Mouse (Mus musculus): ENCODE measurements around the gene Zbtb32. TPM values are rescaled to one million over a fixed set of nuclear protein-coding genes. Genes with fewer than 3 reads are reported as not detected.
A peak's percentile ranks its signal among the peaks of the same experiment; 100 is the strongest.

Zbtb32 gene
- polyA plus RNA-seq, 1 experiment from 2014 or later: 0.21 TPM

GRCm38 (mm10) chr7:30594510-30595024 is 4.1 kb downstream of the Zbtb32 start:
- Histone ChIP-seq H3K27me3 (ENCODE audit: insufficient read depth, poor library complexity, severe bottlenecking) (no peaks in the 10 kb centered on the region), H3K9me3 (no peaks in the 10 kb centered on the region), H3K4me3 (no peak overlapping the region), H3K36me3 (no peaks in the 10 kb centered on the region), H3K4me1 (replicated peaks) (peaks cover 21% of the 10 kb centered on the region), H3K27ac (no peak overlapping the region)
- 70% methylated on average over 4 of the region's 4 CpGs for WGBS
- DNase-seq (ENCODE audit: low spot score): no peak

DNA sequence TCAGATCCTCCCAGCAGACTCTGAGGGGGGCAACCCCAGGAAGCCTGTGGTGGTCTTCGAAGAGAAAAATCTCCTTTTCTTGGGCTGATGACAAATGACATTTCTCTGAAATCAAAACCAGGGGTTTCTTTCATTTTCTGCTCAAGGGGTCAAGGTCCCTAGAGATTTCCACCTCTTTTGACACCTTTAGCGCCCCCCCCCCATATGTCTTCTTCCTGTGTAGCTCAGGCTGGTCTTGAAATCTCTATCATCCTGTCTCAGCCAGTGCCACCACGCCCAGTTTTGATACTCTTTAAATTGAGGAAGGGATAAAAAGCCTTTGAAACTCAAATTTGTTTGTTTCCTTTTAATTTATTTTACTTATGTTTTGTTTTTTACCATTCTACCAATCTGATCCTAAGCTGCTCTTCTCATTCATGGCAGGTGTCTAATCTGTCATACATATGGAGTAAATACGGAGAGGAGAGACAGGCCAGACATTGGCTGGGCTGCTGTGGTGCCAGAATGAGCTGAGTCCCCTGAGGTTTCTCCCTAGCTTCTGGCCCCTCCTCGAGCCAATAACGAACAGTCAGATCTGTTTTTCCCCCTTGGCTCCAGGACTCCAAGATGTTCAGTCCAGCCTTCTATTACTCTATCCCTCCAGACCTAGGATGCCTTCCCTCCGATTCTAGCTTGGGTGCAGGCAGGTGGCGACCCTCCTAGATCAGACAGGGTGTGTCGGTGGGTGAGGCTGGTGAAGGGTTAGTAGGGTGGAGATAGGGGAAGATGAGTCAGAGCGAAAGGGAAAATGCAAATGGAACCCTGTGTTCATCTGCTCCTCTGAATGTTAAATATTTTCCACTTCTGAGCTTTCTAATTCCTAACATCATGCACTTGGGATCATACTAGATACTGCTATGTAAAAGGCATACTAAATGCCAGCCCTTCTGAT is 4.9 kb downstream of the Zbtb32 start:
- no peaks in the 10 kb centered on the region for H3K36me3 ChIP-seq
- no peaks in the 10 kb centered on the region for H3K9me3 ChIP-seq
- no peak overlapping the region for H3K4me3 ChIP-seq
- no peaks in the 10 kb centered on the region for H3K27me3 ChIP-seq (ENCODE audit: insufficient read depth, poor library complexity, severe bottlenecking)
- H3K4me1 ChIP-seq (replicated peaks): peaks cover 19% of the 10 kb centered on the region
- WGBS: 79% methylated on average over 10 of the region's 10 CpGs
- DNase-seq (ENCODE audit: low spot score): no peak
- no peak overlapping the region for H3K27ac ChIP-seq

GRCm38 (mm10) chr7:30592772-30593423 is 5.8 kb downstream of the Zbtb32 start:
- Histone ChIP-seq H3K27ac (no peak overlapping the region), H3K4me3 (no peak overlapping the region), H3K4me1 (replicated peaks) (peaks cover 23% of the 10 kb centered on the region), H3K36me3 (no peaks in the 10 kb centered on the region), H3K27me3 (ENCODE audit: insufficient read depth, poor library complexity, severe bottlenecking) (no peaks in the 10 kb centered on the region), H3K9me3 (no peaks in the 10 kb centered on the region)
- WGBS: 56% methylated on average over 5 of the region's 5 CpGs
- DNase-seq (ENCODE audit: low spot score): no peak

DNA sequence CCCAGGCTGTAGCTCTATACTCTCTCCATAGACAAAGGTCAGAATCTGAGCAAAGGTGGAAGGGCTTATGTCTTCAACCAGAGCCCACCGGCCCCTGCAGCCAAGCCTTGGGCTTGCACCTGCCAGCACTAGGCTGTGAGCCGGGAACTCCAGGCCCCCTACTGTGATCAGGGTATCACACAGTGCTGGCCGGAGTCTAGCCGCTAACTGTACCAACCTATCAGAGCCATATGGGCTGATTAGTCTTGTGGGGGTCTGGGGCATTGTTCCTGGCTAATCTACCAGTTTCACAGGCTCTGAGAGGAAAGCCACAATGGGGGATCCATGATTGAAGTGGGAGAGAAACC is 7.1 kb downstream of the Zbtb32 start:
- H3K27ac ChIP-seq: peak overlapping the region; percentile 23; the same call in 1 of the 2 replicates
- WGBS: 52% methylated on average over 4 of the region's 4 CpGs
- DNase-seq (ENCODE audit: low spot score): no peak
- H3K27me3 ChIP-seq (ENCODE audit: insufficient read depth, poor library complexity, severe bottlenecking): no peaks in the 10 kb centered on the region
- H3K9me3 ChIP-seq: no peaks in the 10 kb centered on the region
- peaks cover 36% of the 10 kb centered on the region for H3K4me1 ChIP-seq (replicated peaks)
- H3K4me3 ChIP-seq: no peak overlapping the region
- peaks cover 5% of the 10 kb centered on the region for H3K36me3 ChIP-seq

- Histone ChIP-seq H3K4me1 (replicated peaks) (peaks cover 39% of the 10 kb centered on the region), H3K36me3 (peaks cover 10% of the 10 kb centered on the region), H3K27ac (peak overlapping the region; percentile 23; the same call in 1 of the 2 replicates), H3K27me3 (ENCODE audit: insufficient read depth, poor library complexity, severe bottlenecking) (no peaks in the 10 kb centered on the region), H3K4me3 (no peak overlapping the region), H3K9me3 (no peaks in the 10 kb centered on the region)
- 84% methylated on average over 9 of the region's 9 CpGs for WGBS
- DNase-seq (ENCODE audit: low spot score): no peak
Observed at GRCm38 (mm10) chr7:30590927-30591604, 7.6 kb downstream of the Zbtb32 start.

- Histone ChIP-seq H3K9me3 (no peaks in the 10 kb centered on the region), H3K27me3 (ENCODE audit: insufficient read depth, poor library complexity, severe bottlenecking) (no peaks in the 10 kb centered on the region), H3K27ac (peak overlapping the region; percentile 99), H3K4me3 (peak overlapping the region; percentile 99), H3K4me1 (replicated peaks) (peaks cover 33% of the 10 kb centered on the region), H3K36me3 (peaks cover 24% of the 10 kb centered on the region)
- WGBS: 31% methylated on average over 40 of the region's 40 CpGs
- DNase-seq (ENCODE audit: low spot score): peak; percentile 90
Observed at GRCm38 (mm10) chr7:30589435-30590301, 9.0 kb downstream of the Zbtb32 start.

- DNase-seq (ENCODE audit: low spot score): peak; percentile 98
- H3K27ac ChIP-seq: peak within 1 kb of the TSS; percentile 99
- under 1% methylated on average over 65 of the region's 68 CpGs for WGBS
Observed at GRCm38 (mm10) chr7:30588676-30589434, 9.9 kb downstream of the Zbtb32 start, which contains the start of gene Kmt2b. Kmt2b (minus strand) TSS chr7:30588726.

GRCm38 (mm10) chr7:30587842-30588667 is 10.7 kb downstream of the Zbtb32 start:
- Histone ChIP-seq H3K36me3 (peaks cover 40% of the 10 kb centered on the region), H3K4me3 (peak overlapping the region; percentile 99), H3K9me3 (no peaks in the 10 kb centered on the region), H3K27ac (peak overlapping the region; percentile 99), H3K27me3 (ENCODE audit: insufficient read depth, poor library complexity, severe bottlenecking) (no peaks in the 10 kb centered on the region), H3K4me1 (replicated peaks) (peaks cover 29% of the 10 kb centered on the region)
- WGBS: under 1% methylated on average over 67 of the region's 67 CpGs
- DNase-seq (ENCODE audit: low spot score): no peak

More at GRCm38 (mm10) chr7:30588676-30589434, 9.9 kb downstream of the Zbtb32 start, which contains the start of gene Kmt2b:
- H3K4me1 ChIP-seq (replicated peaks): peaks cover 33% of the 10 kb centered on the region
- peak within 1 kb of the TSS; percentile 99 for H3K4me3 ChIP-seq
- no peaks in the 10 kb centered on the region for H3K9me3 ChIP-seq
- H3K27me3 ChIP-seq (ENCODE audit: insufficient read depth, poor library complexity, severe bottlenecking): no peaks in the 10 kb centered on the region
- peaks cover 32% of the 10 kb centered on the region for H3K36me3 ChIP-seq

DNA sequence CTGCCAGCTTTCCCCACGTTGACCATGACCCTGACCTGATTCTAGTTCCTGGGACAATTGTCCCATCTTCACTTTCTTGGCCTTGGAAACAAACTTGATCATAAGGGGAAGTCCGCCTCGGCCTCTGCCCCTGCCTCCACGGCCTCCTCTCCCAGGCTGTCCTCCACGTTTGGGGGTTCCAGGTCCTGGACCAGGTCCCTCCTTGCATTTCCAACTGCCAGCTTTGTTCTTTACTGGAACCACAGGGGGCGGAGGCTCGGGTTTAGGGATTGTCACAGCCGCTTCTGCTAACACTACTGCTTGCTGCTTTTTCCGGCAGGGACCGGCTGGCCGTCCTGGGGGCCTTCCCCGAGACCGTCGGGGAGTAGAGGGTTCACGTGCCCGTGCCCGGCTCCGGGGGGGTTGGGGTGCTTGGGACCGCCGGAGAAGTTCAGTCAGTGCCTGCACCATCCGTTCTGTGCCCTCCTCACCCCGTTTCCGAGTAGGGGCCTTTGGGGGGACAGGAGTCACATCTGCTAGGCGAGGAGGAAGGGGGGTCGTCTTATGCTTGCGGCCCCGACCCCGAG is 12.2 kb downstream of the Zbtb32 start:
- Histone ChIP-seq H3K4me3 (peak overlapping the region; percentile 99), H3K27ac (peak overlapping the region; percentile 99), H3K4me1 (replicated peaks) (peaks cover 29% of the 10 kb centered on the region), H3K9me3 (no peaks in the 10 kb centered on the region), H3K27me3 (ENCODE audit: insufficient read depth, poor library complexity, severe bottlenecking) (no peaks in the 10 kb centered on the region), H3K36me3 (peaks cover 55% of the 10 kb centered on the region)
- DNase-seq (ENCODE audit: low spot score): no peak
- 89% methylated on average over 28 of the region's 28 CpGs for WGBS

DNA sequence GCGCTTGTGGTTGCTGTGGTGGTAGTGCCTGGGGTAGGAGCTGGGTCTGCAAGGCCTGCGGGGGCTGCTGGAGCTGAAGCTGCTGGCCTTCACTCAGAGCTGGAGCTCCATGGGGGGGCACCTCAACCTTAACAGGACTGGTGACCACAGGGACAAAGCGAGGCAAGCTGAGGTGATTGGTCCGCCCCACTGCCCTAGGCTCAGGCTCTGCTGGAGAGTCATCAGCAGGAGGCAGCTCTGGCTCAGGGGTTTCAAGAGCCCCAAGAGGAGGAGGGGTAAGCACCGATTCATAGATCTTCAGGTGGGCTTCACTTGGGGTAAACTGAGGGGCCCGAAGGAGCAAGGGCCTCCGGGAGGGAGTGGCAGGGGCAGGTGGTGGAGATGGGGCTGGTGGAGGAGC is 13.5 kb downstream of the Zbtb32 start:
- Histone ChIP-seq H3K4me3 (0 out of 2 replicates have a peak overlapping the region, but pooled peaks have one; percentile 1), H3K4me1 (replicated peaks) (peaks cover 26% of the 10 kb centered on the region), H3K27ac (no peak overlapping the region), H3K27me3 (ENCODE audit: insufficient read depth, poor library complexity, severe bottlenecking) (no peaks in the 10 kb centered on the region), H3K9me3 (no peaks in the 10 kb centered on the region), H3K36me3 (peaks cover 69% of the 10 kb centered on the region)
- 95% methylated on average over 7 of the region's 7 CpGs for WGBS
- DNase-seq (ENCODE audit: low spot score): no peak

Data from hindbrain, embryonic 10.5 days (tissue).